Mouse (Mus musculus) brain, embryonic 14.5 days (tissue): Measurements from ENCODE around the gene Serhl. TPM values are rescaled to one million over a fixed set of nuclear protein-coding genes. Genes with fewer than 3 reads are reported as not detected.

ENCODE experiments used
- DNase-seq: peaks from one replicate; pipeline ENCODE4 v3.0.0-alpha.2; 2011; ENCODE audit warnings: low read depth
- CTCF ChIP-seq: fragments of 200-500 bp; IDR thresholded peaks from 2 replicates; pipeline ENCODE4 v1.5.1; 2012; ENCODE audit warnings: inconsistent platforms, mild to moderate bottlenecking, moderate library complexity, borderline replicate concordance; ENCODE audit not compliant: insufficient read depth, insufficient read length; ENCODE audit errors: extremely low read depth
- POLR2A ChIP-seq: fragments of 200-500 bp; IDR thresholded peaks from 2 replicates; pipeline ENCODE4 v1.6.1; 2012; ENCODE audit warnings: mild to moderate bottlenecking, inconsistent platforms, borderline replicate concordance; ENCODE audit not compliant: poor library complexity, insufficient read depth, insufficient read length, severe bottlenecking; ENCODE audit errors: extremely low read depth
- polyA plus RNA-seq: library from polyadenylated mRNA; depleted of rRNA; stranded (reverse); fragments of >200 nt; gene quantifications from 2 replicates; pipeline ENCODE4 v1.2.3, GENCODE M21; 2012; rRNA removed

Gene Serhl
- polyA plus RNA-seq, 1 experiment, result 7.6 TPM

DNA sequence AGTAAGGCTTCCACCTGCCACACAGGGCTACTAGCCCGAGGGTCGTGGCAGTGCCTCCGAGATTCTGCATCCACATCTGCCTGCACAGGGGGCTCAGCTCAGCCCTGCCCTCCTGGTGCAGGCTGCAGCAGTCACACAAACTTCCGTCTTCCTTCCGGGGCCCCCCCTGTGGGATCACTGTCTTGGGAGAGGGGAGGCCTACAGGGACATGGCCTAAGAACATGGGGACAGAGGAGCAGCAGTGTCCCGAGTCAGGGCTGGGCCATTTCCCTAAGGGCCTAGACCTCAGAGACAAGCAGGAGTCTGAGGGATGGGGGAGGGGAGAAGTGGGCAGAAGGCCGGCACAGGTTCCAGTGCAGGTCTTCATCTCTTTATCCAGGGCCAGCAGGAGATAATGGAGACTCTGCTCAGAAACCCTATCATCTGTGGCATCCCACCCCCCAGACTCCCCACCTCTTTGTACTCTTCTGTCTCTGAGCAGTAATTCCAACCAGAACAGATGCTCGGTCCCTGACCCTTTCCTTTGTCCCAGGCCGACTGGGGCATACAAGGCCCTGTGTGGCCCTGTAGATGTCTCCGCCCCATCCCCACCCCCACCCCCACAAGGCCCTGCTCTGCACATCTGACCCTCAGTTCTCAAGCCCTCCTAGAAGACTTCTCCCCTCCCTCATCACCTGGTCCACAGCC lies 71.9 kb downstream of the Serhl start:
- no peak for DNase-seq
- TF ChIP-seq CTCF, result no peak
- no peak for TF ChIP-seq POLR2A

DNA sequence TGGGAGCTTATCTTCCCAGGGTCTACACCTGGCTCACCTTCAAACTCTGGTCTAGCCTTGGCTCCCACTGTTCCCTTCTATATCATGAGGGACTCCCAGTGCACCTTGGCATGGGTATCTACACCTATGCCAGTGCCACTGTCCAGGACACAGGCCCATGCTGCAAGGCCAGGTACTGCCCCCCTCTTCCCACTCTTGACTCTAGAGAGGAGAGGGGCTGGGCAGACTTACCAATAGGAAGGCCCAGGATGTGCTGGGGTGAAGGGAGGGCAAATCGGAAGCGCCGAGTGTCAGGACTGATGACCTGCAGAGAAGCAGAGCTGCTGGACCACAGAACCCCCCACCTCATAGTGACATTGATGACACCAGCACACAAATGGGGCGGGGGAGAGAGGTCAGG lies 72.7 kb downstream of the Serhl start:
- TF ChIP-seq CTCF (no peak), POLR2A (no peak)
- no peak for DNase-seq

DNA sequence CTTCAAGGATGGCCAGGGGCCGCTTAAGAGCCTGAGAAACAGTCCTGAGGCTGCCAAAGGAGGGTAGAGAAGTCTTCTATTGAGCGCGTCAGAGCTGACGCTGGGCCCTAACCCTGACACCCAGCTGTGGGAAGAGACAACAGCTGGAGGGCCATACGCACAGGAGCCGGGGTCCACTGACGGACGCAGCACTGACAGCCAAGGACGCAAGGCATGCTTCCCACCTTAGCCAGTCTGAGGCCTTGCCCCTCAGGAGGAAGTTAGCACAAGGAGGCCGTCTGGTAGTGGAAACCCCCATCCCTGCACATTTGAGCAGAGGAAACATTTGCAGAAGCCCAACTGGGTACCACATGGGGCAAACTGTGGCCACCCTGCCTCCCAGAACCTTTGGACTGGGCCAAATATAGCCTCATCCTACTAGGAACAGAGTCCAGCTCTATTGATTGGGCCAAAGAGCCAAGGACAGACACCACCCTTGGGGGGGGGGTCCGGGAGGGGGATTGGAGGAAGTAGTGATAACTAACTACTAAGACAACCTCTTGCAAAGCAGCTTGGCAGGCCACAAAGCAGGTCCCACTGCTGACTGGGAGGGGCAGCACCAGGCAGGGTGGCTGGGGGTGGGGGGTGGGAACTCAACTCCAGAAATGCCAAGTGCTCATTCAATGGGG lies 73.6 kb downstream of the Serhl start:
- no peak for DNase-seq
- TF ChIP-seq CTCF (no peak), POLR2A (no peak)

DNA sequence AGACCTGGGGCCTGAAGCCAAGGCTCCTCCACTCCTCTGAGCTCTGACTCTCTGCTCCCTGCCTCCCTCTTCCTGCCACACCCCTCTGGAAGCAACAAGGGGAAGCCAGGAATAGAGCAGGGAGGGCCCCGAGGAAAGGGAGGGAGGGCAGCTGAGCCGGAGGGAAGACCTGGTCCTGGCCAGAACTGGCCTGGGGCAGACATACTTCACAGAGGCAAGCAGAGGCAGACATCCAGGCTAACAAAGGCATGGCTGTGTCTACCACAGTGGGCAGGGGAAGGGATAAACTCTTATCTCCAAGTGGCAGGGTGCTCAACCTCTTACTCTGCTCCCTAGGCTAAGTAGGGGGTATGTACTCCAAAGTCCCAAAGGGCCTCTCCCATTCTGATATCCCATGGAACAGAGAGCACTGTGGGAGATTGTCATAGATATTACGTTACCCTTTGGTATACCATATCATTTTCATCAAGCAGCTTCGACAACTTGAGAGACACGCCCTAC lies 75.7 kb downstream of the Serhl start:
- TF ChIP-seq CTCF (no peak), POLR2A (no peak)
- no peak for DNase-seq

DNA sequence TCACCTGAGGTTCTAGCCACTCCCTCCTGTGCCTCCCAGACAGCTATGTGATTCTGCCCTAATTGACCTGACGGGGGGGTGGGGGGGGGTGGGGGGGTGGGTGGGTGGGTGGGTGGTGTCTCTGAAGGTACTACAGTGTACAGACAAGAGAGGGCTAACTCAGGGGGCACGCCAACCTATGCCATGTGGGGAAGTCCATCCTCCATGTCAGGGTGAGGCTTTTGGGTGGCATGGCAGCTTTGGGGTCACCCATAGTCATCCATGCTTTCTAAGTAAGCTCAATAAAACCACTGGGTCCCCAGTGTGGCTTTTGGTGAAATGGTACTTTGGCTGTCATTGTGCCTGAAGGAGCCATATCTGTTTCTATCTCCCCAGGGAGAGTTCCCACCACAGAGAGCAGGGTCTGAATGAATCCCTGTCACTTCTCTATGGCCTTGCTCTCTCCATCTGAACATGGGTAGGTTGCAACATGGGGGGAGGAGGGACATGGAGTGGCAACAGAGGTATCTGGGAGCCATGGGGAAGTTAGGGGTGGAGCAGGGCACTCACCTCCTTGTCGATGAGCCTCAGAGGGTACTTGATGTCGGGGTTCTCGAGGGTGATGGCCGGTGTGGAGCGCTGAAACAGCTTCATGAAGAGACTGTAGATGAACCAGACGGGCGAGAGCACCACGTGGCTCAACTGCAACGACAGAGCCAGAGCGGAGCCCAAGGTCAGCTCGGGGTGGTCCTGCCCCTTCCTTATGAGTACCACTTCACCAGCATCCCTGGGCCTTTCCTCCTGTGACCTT lies 76.4 kb downstream of the Serhl start:
- TF ChIP-seq CTCF (no peak), POLR2A (no peak)
- no peak for DNase-seq

Other genes starting within 250 kb of the Serhl start
- gene Tcf20, start 101.6 kb upstream of the Serhl start, polyA plus RNA-seq, result 34.0 and 46.8 TPM in 2 replicates
- 1.7 and 2.1 TPM in 2 replicates for gene Nfam1, start 56.2 kb upstream of the Serhl start, polyA plus RNA-seq
- gene Rrp7a, start 33.3 kb downstream of the Serhl start, polyA plus RNA-seq, result 106 and 111 TPM in 2 replicates
- 92.9 and 101 TPM in 2 replicates for gene Poldip3, start 59.9 kb downstream of the Serhl start, polyA plus RNA-seq
- 49.4 and 85.4 TPM in 2 replicates for gene Cyb5r3, start 83.1 kb downstream of the Serhl start, polyA plus RNA-seq
- gene A4galt, start 162.3 kb downstream of the Serhl start, polyA plus RNA-seq, result 1.8 and 4.2 TPM in 2 replicates